Mouse (Mus musculus) neural tube, embryonic 15.5 days (tissue): ENCODE measurements at regions not wholly inside any gene's neighbourhood (a gene's known extent, or its start where the extent isn't known, plus 50 kb on each side); places are given as distances from the start of the nearest gene placed in this dataset.

Source experiments
- ATAC-seq: fragments of 200-750 bp; cut with Nextera tagmentation; 2 replicates; pipeline ENCODE4 v1.8.0; 2017; ENCODE audit warnings: mild to moderate bottlenecking, moderate TSS enrichment, moderate library complexity; ENCODE audit not compliant: low FRiP score
- H3K27ac ChIP-seq: fragments of 300-500 bp; sonication (generic); replicated peaks from 2 replicates; pipeline ENCODE4 v1.5.1; 2015; ENCODE audit warnings: mild to moderate bottlenecking, inconsistent platforms
- H3K27me3 ChIP-seq: fragments of 300-500 bp; sonication (generic); replicated peaks from 2 replicates; pipeline ENCODE4 v1.6.1; 2015; ENCODE audit warnings: inconsistent platforms
- H3K36me3 ChIP-seq: fragments of 300-500 bp; sonication (generic); 2 replicates; pipeline ENCODE4 v1.6.1; 2015; ENCODE audit warnings: inconsistent platforms
- H3K4me1 ChIP-seq: fragments of 300-500 bp; sonication (generic); 2 replicates; pipeline ENCODE4 v1.6.1; 2015; ENCODE audit warnings: inconsistent platforms
- H3K4me2 ChIP-seq: fragments of 300-500 bp; sonication (generic); 2 replicates; pipeline ENCODE4 v1.6.1; 2015; ENCODE audit warnings: inconsistent platforms, mild to moderate bottlenecking, moderate library complexity
- H3K4me3 ChIP-seq: fragments of 300-500 bp; sonication (generic); replicated peaks from 2 replicates; pipeline ENCODE4 v1.5.1; 2015; ENCODE audit warnings: mild to moderate bottlenecking, inconsistent platforms
- H3K9ac ChIP-seq: fragments of 300-500 bp; sonication (generic); replicated peaks from 2 replicates; pipeline ENCODE4 v1.6.1; 2015; ENCODE audit warnings: mild to moderate bottlenecking, inconsistent platforms
- H3K9me3 ChIP-seq: fragments of 300-500 bp; sonication (generic); replicated peaks from 2 replicates; pipeline ENCODE4 v1.6.1; 2016; ENCODE audit warnings: inconsistent platforms
- WGBS: fragments of 180-500 bp; shearing (Covaris S2); methylation state at CpG from one replicate; pipeline ENCODE4 v1.1.7; 2015; ENCODE audit warnings: mixed read lengths; 5-methylcytosine and 5-hydroxymethylcytosine counted together

GRCm38 (mm10) chr5:118861143-118861847, 300.8 kb downstream of the Med13l start:
- peaks cover 3% of the 10 kb centered on the region; the same call in 1 of the 2 replicates for H3K9me3 ChIP-seq
- no peak overlapping the region for H3K27ac ChIP-seq
- ATAC-seq, result no peak
- no peak overlapping the region for H3K4me3 ChIP-seq
- WGBS, result 72% methylated on average over 13 of the region's 13 CpGs
- H3K27me3 ChIP-seq, result no peaks in the 10 kb centered on the region
- H3K9ac ChIP-seq, result no peak overlapping the region
- peaks cover 5% of the 10 kb centered on the region; the same call in 1 of the 2 replicates for H3K4me1 ChIP-seq
- no peaks in the 10 kb centered on the region for H3K36me3 ChIP-seq
- no peak overlapping the region for H3K4me2 ChIP-seq

GRCm38 (mm10) chr5:118867511-118867910, 307.0 kb downstream of the Med13l start:
- Histone ChIP-seq H3K4me2 (no peak overlapping the region), H3K36me3 (no peaks in the 10 kb centered on the region), H3K9me3 (no peaks in the 10 kb centered on the region; the same call in 1 of the 2 replicates), H3K4me1 (no peaks in the 10 kb centered on the region), H3K27me3 (0 out of 2 replicates have a peak, but pooled peaks cover 5% of the 10 kb centered on the region), H3K4me3 (no peak overlapping the region), H3K27ac (no peak overlapping the region), H3K9ac (no peak overlapping the region)
- WGBS, result 90% methylated on average over 5 of the region's 5 CpGs
- ATAC-seq, result no peak

- no peaks in the 10 kb centered on the region for H3K4me1 ChIP-seq
- no peak overlapping the region for H3K9ac ChIP-seq
- H3K27ac ChIP-seq, result no peak overlapping the region
- no peak for ATAC-seq
- H3K4me2 ChIP-seq, result no peak overlapping the region
- H3K9me3 ChIP-seq, result no peaks in the 10 kb centered on the region
- no peak overlapping the region for H3K4me3 ChIP-seq
- WGBS, result 87% methylated on average over 9 of the region's 9 CpGs
- H3K36me3 ChIP-seq, result no peaks in the 10 kb centered on the region
- peaks cover 13% of the 10 kb centered on the region for H3K27me3 ChIP-seq
Observed at GRCm38 (mm10) chr5:118869330-118869729, 308.9 kb downstream of the Med13l start.

- no peak overlapping the region for H3K27ac ChIP-seq
- no peaks in the 10 kb centered on the region for H3K9me3 ChIP-seq
- H3K4me2 ChIP-seq, result no peak overlapping the region
- no peaks in the 10 kb centered on the region for H3K36me3 ChIP-seq
- H3K9ac ChIP-seq, result no peak overlapping the region
- peaks cover 8% of the 10 kb centered on the region; the same call in 1 of the 2 replicates for H3K4me1 ChIP-seq
- H3K27me3 ChIP-seq, result peaks cover 50% of the 10 kb centered on the region
- 55% methylated on average over 7 of the region's 7 CpGs for WGBS
- ATAC-seq, result no peak
- H3K4me3 ChIP-seq, result no peak overlapping the region
Observed at GRCm38 (mm10) chr5:118873871-118874270, 313.4 kb downstream of the Med13l start.

- Histone ChIP-seq H3K4me3 (no peak overlapping the region), H3K36me3 (no peaks in the 10 kb centered on the region), H3K27me3 (peaks cover 58% of the 10 kb centered on the region), H3K27ac (no peak overlapping the region), H3K9me3 (no peaks in the 10 kb centered on the region), H3K4me1 (peaks cover 11% of the 10 kb centered on the region), H3K9ac (no peak overlapping the region), H3K4me2 (no peak overlapping the region)
- no peak for ATAC-seq
- WGBS, result 73% methylated on average over 10 of the region's 10 CpGs
Observed at GRCm38 (mm10) chr5:118875096-118875637, 314.7 kb downstream of the Med13l start.

- no peaks in the 10 kb centered on the region for H3K36me3 ChIP-seq
- no peak for ATAC-seq
- peak overlapping the region; percentile 4; the same call in 1 of the 2 replicates for H3K4me3 ChIP-seq
- no peak overlapping the region for H3K27ac ChIP-seq
- peaks cover 14% of the 10 kb centered on the region for H3K4me1 ChIP-seq
- peak overlapping the region; percentile 44 for H3K4me2 ChIP-seq
- H3K27me3 ChIP-seq, result peaks cover 58% of the 10 kb centered on the region
- 10% methylated on average over 18 of the region's 18 CpGs for WGBS
- H3K9ac ChIP-seq, result no peak overlapping the region
- no peaks in the 10 kb centered on the region for H3K9me3 ChIP-seq
Observed at GRCm38 (mm10) chr5:118876586-118877312, 316.3 kb downstream of the Med13l start.

- Histone ChIP-seq H3K27ac (no peak overlapping the region), H3K4me2 (peak overlapping the region; percentile 44), H3K36me3 (no peaks in the 10 kb centered on the region), H3K9me3 (no peaks in the 10 kb centered on the region), H3K9ac (no peak overlapping the region), H3K4me3 (peak overlapping the region; percentile 4; the same call in 1 of the 2 replicates), H3K4me1 (peaks cover 14% of the 10 kb centered on the region), H3K27me3 (peaks cover 55% of the 10 kb centered on the region)
- ATAC-seq, result no peak
- 2% methylated on average over 12 of the region's 12 CpGs for whole genome bisulfite sequencing
Observed at GRCm38 (mm10) chr5:118877313-118877669, 316.8 kb downstream of the Med13l start.

GRCm38 (mm10) chr5:118877831-118878230, 317.4 kb downstream of the Med13l start:
- no peak for ATAC-seq
- H3K27me3 ChIP-seq, result peaks cover 53% of the 10 kb centered on the region
- WGBS, result 20% methylated on average over 10 of the region's 10 CpGs
- no peak overlapping the region for H3K4me2 ChIP-seq
- H3K27ac ChIP-seq, result no peak overlapping the region
- no peaks in the 10 kb centered on the region for H3K36me3 ChIP-seq
- no peaks in the 10 kb centered on the region for H3K9me3 ChIP-seq
- H3K9ac ChIP-seq, result no peak overlapping the region
- peaks cover 14% of the 10 kb centered on the region for H3K4me1 ChIP-seq
- H3K4me3 ChIP-seq, result no peak overlapping the region

GRCm38 (mm10) chr5:118878722-118879121, 318.2 kb downstream of the Med13l start:
- no peak for ATAC-seq
- peaks cover 14% of the 10 kb centered on the region for H3K4me1 ChIP-seq
- no peak overlapping the region for H3K9ac ChIP-seq
- H3K27me3 ChIP-seq, result peaks cover 50% of the 10 kb centered on the region
- WGBS, result 37% methylated on average over 10 of the region's 10 CpGs
- H3K4me3 ChIP-seq, result no peak overlapping the region
- H3K27ac ChIP-seq, result no peak overlapping the region
- H3K36me3 ChIP-seq, result no peaks in the 10 kb centered on the region
- no peak overlapping the region for H3K4me2 ChIP-seq
- H3K9me3 ChIP-seq, result no peaks in the 10 kb centered on the region

- peaks cover 42% of the 10 kb centered on the region for H3K27me3 ChIP-seq
- H3K27ac ChIP-seq, result no peak overlapping the region
Observed at GRCm38 (mm10) chr5:118879808-118880478, 319.5 kb downstream of the Med13l start.

GRCm38 (mm10) chr5:118880546-118880945, 320.1 kb downstream of the Med13l start:
- H3K27ac ChIP-seq, result no peak overlapping the region
- no peak; the same call in 1 of the 2 replicates for ATAC-seq
- H3K4me1 ChIP-seq, result peaks cover 14% of the 10 kb centered on the region
- H3K4me3 ChIP-seq, result no peak overlapping the region
- peaks cover 37% of the 10 kb centered on the region for H3K27me3 ChIP-seq
- H3K36me3 ChIP-seq, result no peaks in the 10 kb centered on the region
- 65% methylated on average over 9 of the region's 9 CpGs for WGBS
- no peak overlapping the region for H3K4me2 ChIP-seq
- H3K9ac ChIP-seq, result no peak overlapping the region
- no peaks in the 10 kb centered on the region for H3K9me3 ChIP-seq

More at GRCm38 (mm10) chr5:118879808-118880478, 319.5 kb downstream of the Med13l start:
- Histone ChIP-seq H3K9ac (no peak overlapping the region), H3K36me3 (no peaks in the 10 kb centered on the region), H3K4me1 (peaks cover 14% of the 10 kb centered on the region), H3K9me3 (no peaks in the 10 kb centered on the region), H3K4me3 (no peak overlapping the region), H3K4me2 (no peak overlapping the region)
- ATAC-seq, result no peak; the same call in 1 of the 2 replicates
- WGBS, result 26% methylated on average over 13 of the region's 13 CpGs
